Mouse (Mus musculus) limb, embryonic 14.5 days (tissue): ENCODE data around the gene Mrgprg. TPM values are rescaled to one million over a fixed set of nuclear protein-coding genes. Genes with fewer than 3 reads are reported as not detected.

ENCODE experiments used
- ATAC-seq: fragments of 200-750 bp; cut with Nextera tagmentation; 2 replicates; pipeline ENCODE4 v1.8.0; 2017; ENCODE audit warnings: low read depth, moderate number of reproducible peaks, moderate TSS enrichment; ENCODE audit not compliant: low FRiP score
- DNase-seq: peaks from one replicate; pipeline ENCODE4 v3.0.0-alpha.2; 2015; ENCODE audit warnings: low spot score
- H3K27ac ChIP-seq: fragments of 300-500 bp; sonication (generic); replicated peaks from 2 replicates; pipeline ENCODE4 v1.5.1; 2014; ENCODE audit warnings: low read depth, mild to moderate bottlenecking, low read length, moderate library complexity, mixed read lengths
- H3K27me3 ChIP-seq: fragments of 300-500 bp; sonication (generic); 2 replicates; pipeline ENCODE4 v1.6.1; 2014; ENCODE audit warnings: low read length, mixed read lengths; ENCODE audit not compliant: control insufficient read depth, insufficient read depth
- H3K36me3 ChIP-seq: fragments of 300-500 bp; sonication (generic); 2 replicates; pipeline ENCODE4 v1.6.1; 2014; ENCODE audit warnings: mild to moderate bottlenecking, low read length, moderate library complexity, mixed read lengths; ENCODE audit not compliant: control insufficient read depth, insufficient read depth
- H3K4me1 ChIP-seq: fragments of 300-500 bp; sonication (generic); 2 replicates; pipeline ENCODE4 v1.6.1; 2014; ENCODE audit warnings: antibody characterized with exemption, low read length, mixed read lengths; ENCODE audit not compliant: control insufficient read depth, insufficient read depth
- H3K4me2 ChIP-seq: fragments of 300-500 bp; sonication (generic); replicated peaks from 2 replicates; pipeline ENCODE4 v1.6.1; 2014; ENCODE audit warnings: low read depth, mild to moderate bottlenecking, low read length, moderate library complexity; ENCODE audit not compliant: severe bottlenecking
- H3K4me3 ChIP-seq: fragments of 300-500 bp; sonication (generic); replicated peaks from 2 replicates; pipeline ENCODE4 v1.5.1; 2014; ENCODE audit warnings: low read length
- H3K9ac ChIP-seq: fragments of 300-500 bp; sonication (generic); 2 replicates; pipeline ENCODE4 v1.6.1; 2014; ENCODE audit warnings: mild to moderate bottlenecking, low read depth, low read length, moderate library complexity; ENCODE audit not compliant: severe bottlenecking
- H3K9me3 ChIP-seq: fragments of 300-500 bp; sonication (generic); 2 replicates; pipeline ENCODE4 v1.6.1; 2016; ENCODE audit warnings: low read length; ENCODE audit not compliant: control insufficient read depth
- POLR2A ChIP-seq: fragments of 200-500 bp; IDR thresholded peaks from 2 replicates; pipeline ENCODE4 v1.8.0; 2012; ENCODE audit warnings: inconsistent platforms, mild to moderate bottlenecking, moderate library complexity, borderline replicate concordance; ENCODE audit not compliant: insufficient read depth, insufficient read length; ENCODE audit errors: extremely low read depth
- WGBS: fragments of 180-500 bp; shearing (Covaris S2); extraction: QIAGEN DNeasy Blood & Tissue Kit; methylation state at CpG from one replicate; pipeline ENCODE4 v1.1.7; 2014; 5-methylcytosine and 5-hydroxymethylcytosine counted together
- polyA plus RNA-seq, 2 experiments: library from polyadenylated mRNA; depleted of rRNA in 1 of 2; stranded (reverse) in 1 of 2; unstranded in 1 of 2; fragments of >200 nt; fragmentation: Nextera tagmentation in 1 of 2; extraction: Ambion mirVana in 1 of 2; gene quantifications; 2 replicates each; pipeline versions ENCODE4 v1.2.1 to v1.2.3; 2012 to 2014

The Mrgprg gene
- polyA plus RNA-seq, 2 experiments = not detected

GRCm38 (mm10) chr7:143748041-143748868 lies 18.5 kb downstream of the Mrgprg start:
- peak overlapping the region; percentile 45; the same call in 1 of the 2 replicates for H3K9ac ChIP-seq

GRCm38 (mm10) chr7:143740653-143741052 lies 26.1 kb downstream of the Mrgprg start:
- no peak for DNase-seq
- 21% methylated on average over 2 of the region's 2 CpGs for WGBS
- Histone ChIP-seq H3K9ac (peak overlapping the region; percentile 90), H3K4me2 (peak overlapping the region; percentile 62), H3K4me3 (peak overlapping the region; percentile 70), H3K36me3 (no peaks in the 10 kb centered on the region), H3K9me3 (no peaks in the 10 kb centered on the region), H3K27ac (no peak overlapping the region), H3K4me1 (peaks cover 25% of the 10 kb centered on the region), H3K27me3 (no peaks in the 10 kb centered on the region)
- no peak for TF ChIP-seq POLR2A
- 0 out of 2 replicates have a peak, but pooled peaks have one; percentile 3 for ATAC-seq

More at GRCm38 (mm10) chr7:143748041-143748868, 18.5 kb downstream of the Mrgprg start:
- Histone ChIP-seq H3K36me3 (no peaks in the 10 kb centered on the region), H3K4me1 (no peaks in the 10 kb centered on the region), H3K27me3 (no peaks in the 10 kb centered on the region), H3K27ac (no peak overlapping the region), H3K4me2 (peak overlapping the region; percentile 46), H3K9me3 (no peaks in the 10 kb centered on the region), H3K4me3 (peak overlapping the region; percentile 4; the same call in 1 of the 2 replicates)
- no peak for TF ChIP-seq POLR2A
- 2% methylated on average over 16 of the region's 16 CpGs for WGBS
- peak; percentile 93 for DNase-seq
- peak; percentile 88 for ATAC-seq

GRCm38 (mm10) chr7:143739511-143740461 lies 27.0 kb downstream of the Mrgprg start:
- Histone ChIP-seq H3K27me3 (no peaks in the 10 kb centered on the region), H3K4me3 (peak overlapping the region; percentile 70), H3K9me3 (no peaks in the 10 kb centered on the region), H3K27ac (peak overlapping the region; percentile 81), H3K9ac (peak overlapping the region; percentile 90), H3K4me2 (peak overlapping the region; percentile 62), H3K36me3 (peaks cover 2% of the 10 kb centered on the region; the same call in 1 of the 2 replicates), H3K4me1 (peaks cover 25% of the 10 kb centered on the region)
- DNase-seq (peak; percentile 83), ATAC-seq (peak; percentile 96)
- under 1% methylated on average over 30 of the region's 38 CpGs for WGBS
- TF ChIP-seq POLR2A = peak; percentile 78; the same call in 1 of the 2 replicates

- Histone ChIP-seq H3K4me2 (peak overlapping the region; percentile 62), H3K9me3 (no peaks in the 10 kb centered on the region), H3K4me1 (peaks cover 25% of the 10 kb centered on the region), H3K4me3 (peak overlapping the region; percentile 70), H3K36me3 (peaks cover 10% of the 10 kb centered on the region), H3K27me3 (no peaks in the 10 kb centered on the region), H3K9ac (peak overlapping the region; percentile 90), H3K27ac (0 out of 2 replicates have a peak overlapping the region, but pooled peaks have one; percentile 33)
- 41% methylated on average over 5 of the region's 5 CpGs for WGBS
- no peak for TF ChIP-seq POLR2A
- no peak for DNase-seq
- ATAC-seq = no peak
Observed at GRCm38 (mm10) chr7:143738601-143739006, 28.2 kb downstream of the Mrgprg start.

- Histone ChIP-seq H3K4me1 (peaks cover 25% of the 10 kb centered on the region), H3K4me2 (peak overlapping the region; percentile 62; the same call in 1 of the 2 replicates), H3K9me3 (no peaks in the 10 kb centered on the region), H3K9ac (peak overlapping the region; percentile 90; the same call in 1 of the 2 replicates), H3K4me3 (peak overlapping the region; percentile 70), H3K36me3 (peaks cover 14% of the 10 kb centered on the region), H3K27ac (0 out of 2 replicates have a peak overlapping the region, but pooled peaks have one; percentile 33), H3K27me3 (no peaks in the 10 kb centered on the region)
- no peak for ATAC-seq
- 61% methylated on average over 6 of the region's 6 CpGs for WGBS
- no peak for DNase-seq
- TF ChIP-seq POLR2A = no peak
Observed at GRCm38 (mm10) chr7:143738194-143738593, 28.6 kb downstream of the Mrgprg start.
